Mouse (Mus musculus) liver, postnatal 0 days (tissue): Measurements from ENCODE around the gene Plagl2.

Experiments
- CTCF ChIP-seq: sonication (generic); IDR thresholded peaks from 2 replicates; pipeline ENCODE4 v1.5.1; 2016; ENCODE audit warnings: antibody characterized with exemption, low read depth
- EP300 ChIP-seq: IDR thresholded peaks from 2 replicates; pipeline ENCODE4 v1.6.1; 2016; ENCODE audit warnings: antibody characterized with exemption, low read depth, mild to moderate bottlenecking

DNA sequence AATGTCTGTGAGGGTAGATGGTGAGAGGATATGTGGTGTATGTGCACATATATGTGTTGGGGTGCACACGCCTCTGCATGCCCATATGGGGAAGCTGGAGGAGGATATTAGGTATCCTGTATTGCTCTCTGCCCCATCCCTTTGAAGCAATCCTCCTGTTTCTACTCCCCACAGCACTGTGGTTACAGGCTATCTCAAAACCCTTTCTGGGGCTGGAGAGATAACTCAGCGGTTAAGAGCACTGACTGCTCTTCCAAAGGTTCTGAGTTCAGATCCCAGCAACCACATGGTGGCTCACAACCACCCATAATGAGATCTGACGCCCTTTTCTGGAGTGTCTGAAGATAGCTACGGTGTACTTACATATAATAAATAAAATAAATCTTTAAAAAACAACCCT, 45.3 kb upstream of the Plagl2 start:
- no peak for TF ChIP-seq CTCF
- TF ChIP-seq EP300: no peak
